Mouse (Mus musculus) lung, adult 2 months (tissue): Measurements from ENCODE around the gene Nxph1.

ENCODE experiments used
- CTCF ChIP-seq: fragments of 200-500 bp; IDR thresholded peaks from 2 replicates; pipeline ENCODE4 v1.5.1; 2011; ENCODE audit warnings: mild to moderate bottlenecking, low read length, control low read depth; ENCODE audit not compliant: insufficient read depth
- POLR2A ChIP-seq: fragments of 200-500 bp; IDR thresholded peaks from 2 replicates; pipeline ENCODE4 v1.6.1; 2011; ENCODE audit warnings: low read depth, mild to moderate bottlenecking, control low read depth, low read length, borderline replicate concordance; ENCODE audit errors: extremely low read depth

GRCm38 (mm10) chr6:9076463-9076862 lies 128.2 kb downstream of the Nxph1 start:
- TF ChIP-seq CTCF, result no peak
- no peak for TF ChIP-seq POLR2A
